Mouse (Mus musculus) kidney, embryonic 15.5 days (tissue): ENCODE measurements at regions not wholly inside any gene's neighbourhood (a gene's known extent, or its start where the extent isn't known, plus 50 kb on each side); places are given as distances from the start of the nearest gene placed in this dataset.

ENCODE experiments used
- ATAC-seq: fragments of 200-750 bp; cut with Nextera tagmentation; replicated peaks from 2 replicates; pipeline ENCODE4 v1.8.0; 2017; ENCODE audit warnings: moderate TSS enrichment; ENCODE audit not compliant: low FRiP score
- H3K27ac ChIP-seq: fragments of 300-500 bp; sonication (generic); 2 replicates; pipeline ENCODE4 v1.5.1; 2015; ENCODE audit warnings: mild to moderate bottlenecking, inconsistent platforms
- H3K27me3 ChIP-seq: fragments of 300-500 bp; sonication (generic); 2 replicates; pipeline ENCODE4 v1.6.1; 2015; ENCODE audit warnings: inconsistent platforms
- H3K36me3 ChIP-seq: fragments of 300-500 bp; sonication (generic); 2 replicates; pipeline ENCODE4 v1.6.1; 2015; ENCODE audit warnings: inconsistent platforms
- H3K4me1 ChIP-seq: fragments of 300-500 bp; sonication (generic); 2 replicates; pipeline ENCODE4 v1.6.1; 2015; ENCODE audit warnings: inconsistent platforms
- H3K4me2 ChIP-seq: fragments of 300-500 bp; sonication (generic); 2 replicates; pipeline ENCODE4 v1.6.1; 2015; ENCODE audit warnings: moderate library complexity, mild to moderate bottlenecking, inconsistent platforms
- H3K4me3 ChIP-seq: fragments of 300-500 bp; sonication (generic); replicated peaks from 2 replicates; pipeline ENCODE4 v1.5.1; 2015; ENCODE audit warnings: mild to moderate bottlenecking, inconsistent platforms
- H3K9ac ChIP-seq: fragments of 300-500 bp; sonication (generic); 2 replicates; pipeline ENCODE4 v1.6.1; 2015; ENCODE audit warnings: mild to moderate bottlenecking, inconsistent platforms
- H3K9me3 ChIP-seq: fragments of 300-500 bp; sonication (generic); replicated peaks from 2 replicates; pipeline ENCODE4 v1.6.1; 2016; ENCODE audit warnings: inconsistent platforms
- WGBS: fragments of 180-500 bp; shearing (Covaris S2); methylation state at CpG from one replicate; pipeline ENCODE4 v1.1.7; 2015; ENCODE audit warnings: mixed read lengths; 5-methylcytosine and 5-hydroxymethylcytosine counted together

DNA sequence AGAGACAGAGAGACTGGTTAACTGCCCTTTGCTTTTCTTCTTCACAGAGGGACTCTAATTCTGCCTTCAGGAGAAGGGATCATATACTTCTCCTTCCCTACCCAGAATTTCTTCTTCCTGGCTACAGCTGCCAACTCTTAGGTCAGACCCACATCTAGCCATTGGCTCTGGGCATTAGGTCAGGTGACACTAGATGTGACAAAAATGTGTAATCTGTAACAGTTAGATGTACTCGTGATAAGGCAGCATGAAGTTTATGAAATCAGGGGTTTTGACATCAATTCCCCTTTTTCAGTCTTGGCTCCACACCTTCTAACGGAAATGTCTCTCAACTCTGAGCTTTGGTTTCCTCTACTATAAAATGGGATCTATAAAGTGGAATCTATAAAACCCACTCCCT lies 428.4 kb downstream of the Bmper start:
- Histone ChIP-seq H3K9ac (no peak overlapping the region), H3K4me3 (no peak overlapping the region), H3K4me2 (no peak overlapping the region), H3K36me3 (no peaks in the 10 kb centered on the region), H3K4me1 (no peaks in the 10 kb centered on the region), H3K27ac (no peak overlapping the region), H3K27me3 (no peaks in the 10 kb centered on the region), H3K9me3 (no peaks in the 10 kb centered on the region)
- WGBS = 89% methylated on average over 2 of the region's 2 CpGs
- ATAC-seq = no peak

GRCm38 (mm10) chr9:23653086-23653485 lies 430.2 kb downstream of the Bmper start:
- Histone ChIP-seq H3K4me2 (no peak overlapping the region), H3K4me3 (no peak overlapping the region), H3K36me3 (no peaks in the 10 kb centered on the region), H3K4me1 (no peaks in the 10 kb centered on the region), H3K9me3 (no peaks in the 10 kb centered on the region), H3K9ac (no peak overlapping the region), H3K27ac (no peak overlapping the region), H3K27me3 (no peaks in the 10 kb centered on the region)
- no peak for ATAC-seq
- 63% methylated on average over 2 of the region's 2 CpGs for WGBS

- no peak overlapping the region for H3K4me3 ChIP-seq
- H3K4me1 ChIP-seq = no peaks in the 10 kb centered on the region
- no peaks in the 10 kb centered on the region for H3K9me3 ChIP-seq
- WGBS = 76% methylated on average over 1 of the region's 1 CpGs
- H3K9ac ChIP-seq = no peak overlapping the region
- no peaks in the 10 kb centered on the region for H3K27me3 ChIP-seq
- no peak for ATAC-seq
- no peak overlapping the region for H3K27ac ChIP-seq
- H3K36me3 ChIP-seq = no peaks in the 10 kb centered on the region
- no peak overlapping the region for H3K4me2 ChIP-seq
These were observed 431.9 kb downstream of the Bmper start for GRCm38 (mm10) chr9:23654777-23655176.

GRCm38 (mm10) chr9:23665960-23666359 lies 431.8 kb upstream of the Npsr1 start:
- H3K4me2 ChIP-seq = no peak overlapping the region
- no peaks in the 10 kb centered on the region for H3K9me3 ChIP-seq
- no peaks in the 10 kb centered on the region for H3K36me3 ChIP-seq
- ATAC-seq = no peak
- H3K27ac ChIP-seq = no peak overlapping the region
- no peaks in the 10 kb centered on the region for H3K27me3 ChIP-seq
- no peak overlapping the region for H3K9ac ChIP-seq
- no peak overlapping the region for H3K4me3 ChIP-seq
- peaks cover 4% of the 10 kb centered on the region; the same call in 1 of the 2 replicates for H3K4me1 ChIP-seq

DNA sequence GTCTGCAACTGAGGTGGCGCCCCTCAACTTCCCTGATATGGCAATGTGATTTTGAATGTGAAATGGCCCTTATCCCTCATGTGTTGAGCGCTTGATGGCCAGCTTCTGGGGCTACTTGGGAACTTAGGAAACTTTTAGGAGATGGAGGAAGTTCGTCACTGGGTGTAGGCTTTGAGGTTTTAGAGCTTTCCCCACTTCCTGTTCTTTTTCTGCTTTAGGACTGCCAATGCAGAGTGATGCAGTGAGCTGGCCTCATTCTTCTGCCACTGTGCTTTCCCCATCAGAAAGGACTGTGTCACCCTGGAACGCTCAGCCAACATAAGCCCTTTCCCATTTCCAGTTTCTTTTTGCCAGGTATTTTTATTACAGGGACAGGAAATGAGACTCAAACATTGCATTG lies 428.6 kb upstream of the Npsr1 start:
- H3K27ac ChIP-seq = no peak overlapping the region
- H3K4me1 ChIP-seq = peaks cover 4% of the 10 kb centered on the region; the same call in 1 of the 2 replicates
- ATAC-seq = no peak
- no peak overlapping the region for H3K4me2 ChIP-seq
- no peaks in the 10 kb centered on the region for H3K9me3 ChIP-seq
- H3K36me3 ChIP-seq = no peaks in the 10 kb centered on the region
- 79% methylated on average over 4 of the region's 4 CpGs for WGBS
- H3K27me3 ChIP-seq = no peaks in the 10 kb centered on the region
- no peak overlapping the region for H3K4me3 ChIP-seq
- no peak overlapping the region for H3K9ac ChIP-seq

- Histone ChIP-seq H3K4me1 (peaks cover 4% of the 10 kb centered on the region; the same call in 1 of the 2 replicates), H3K9me3 (no peaks in the 10 kb centered on the region), H3K9ac (no peak overlapping the region), H3K4me3 (no peak overlapping the region), H3K27me3 (no peaks in the 10 kb centered on the region), H3K4me2 (peak overlapping the region; percentile 25; the same call in 1 of the 2 replicates), H3K27ac (no peak overlapping the region), H3K36me3 (no peaks in the 10 kb centered on the region)
- 0 out of 2 replicates have a peak, but pooled peaks have one; percentile 9 for ATAC-seq
- WGBS = 14% methylated on average over 5 of the region's 5 CpGs
These were observed 427.2 kb upstream of the Npsr1 start for GRCm38 (mm10) chr9:23670642-23671041.

DNA sequence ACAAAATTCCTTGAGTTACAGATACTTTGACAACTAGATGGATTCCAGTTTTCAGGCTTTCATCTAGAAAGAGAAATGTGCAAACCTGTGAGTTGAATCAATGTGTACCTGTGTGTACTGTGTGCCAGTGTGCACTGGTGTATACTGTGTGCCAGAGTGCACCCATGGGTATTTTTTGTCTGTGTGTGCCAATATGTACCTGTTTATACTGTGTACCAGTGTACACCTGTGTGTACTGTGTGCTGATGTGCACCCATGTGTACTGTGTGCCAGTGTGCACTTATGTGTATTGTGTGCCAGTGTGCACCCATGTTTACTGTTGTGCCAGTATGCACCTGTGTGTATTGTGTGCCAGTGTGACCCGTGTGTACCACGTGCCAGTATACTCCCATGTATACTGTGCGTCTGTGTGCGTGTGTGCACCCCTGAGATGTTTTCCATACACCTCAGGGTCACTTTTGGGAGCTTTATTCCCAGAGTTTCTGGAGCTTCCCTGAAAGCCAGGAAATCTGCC lies 424.4 kb upstream of the Npsr1 start:
- no peaks in the 10 kb centered on the region for H3K27me3 ChIP-seq
- no peaks in the 10 kb centered on the region for H3K36me3 ChIP-seq
- H3K4me3 ChIP-seq = no peak overlapping the region
- peaks cover 4% of the 10 kb centered on the region; the same call in 1 of the 2 replicates for H3K4me1 ChIP-seq
- WGBS = 88% methylated on average over 4 of the region's 4 CpGs
- no peak overlapping the region for H3K9ac ChIP-seq
- H3K27ac ChIP-seq = no peak overlapping the region
- H3K4me2 ChIP-seq = no peak overlapping the region
- no peak for ATAC-seq
- H3K9me3 ChIP-seq = no peaks in the 10 kb centered on the region

DNA sequence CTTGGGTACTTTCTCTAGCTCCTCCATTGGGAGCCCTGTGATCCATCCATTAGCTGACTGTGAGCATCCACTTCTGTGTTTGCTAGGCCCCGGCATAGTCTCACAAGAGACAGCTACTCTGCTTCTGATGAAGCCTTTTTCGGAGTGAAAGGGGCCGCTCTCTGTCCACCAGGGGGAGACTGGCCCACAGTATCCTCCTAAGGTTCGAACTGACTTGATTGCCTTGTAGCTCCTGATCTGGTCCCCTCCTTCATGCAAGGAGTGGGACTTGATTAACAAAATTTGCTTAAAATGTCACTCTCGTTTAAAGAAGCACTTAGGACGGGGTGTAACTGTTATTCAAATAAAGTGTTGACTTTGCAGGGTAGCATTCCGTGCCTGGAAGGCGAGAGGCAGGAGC lies 423.0 kb upstream of the Npsr1 start:
- H3K4me3 ChIP-seq = no peak overlapping the region
- H3K27ac ChIP-seq = no peak overlapping the region
- no peaks in the 10 kb centered on the region for H3K27me3 ChIP-seq
- H3K4me2 ChIP-seq = no peak overlapping the region
- 41% methylated on average over 8 of the region's 8 CpGs for WGBS
- peaks cover 4% of the 10 kb centered on the region; the same call in 1 of the 2 replicates for H3K4me1 ChIP-seq
- no peak overlapping the region for H3K9ac ChIP-seq
- no peaks in the 10 kb centered on the region for H3K9me3 ChIP-seq
- H3K36me3 ChIP-seq = no peaks in the 10 kb centered on the region
- ATAC-seq = 0 out of 2 replicates have a peak, but pooled peaks have one; percentile 29

DNA sequence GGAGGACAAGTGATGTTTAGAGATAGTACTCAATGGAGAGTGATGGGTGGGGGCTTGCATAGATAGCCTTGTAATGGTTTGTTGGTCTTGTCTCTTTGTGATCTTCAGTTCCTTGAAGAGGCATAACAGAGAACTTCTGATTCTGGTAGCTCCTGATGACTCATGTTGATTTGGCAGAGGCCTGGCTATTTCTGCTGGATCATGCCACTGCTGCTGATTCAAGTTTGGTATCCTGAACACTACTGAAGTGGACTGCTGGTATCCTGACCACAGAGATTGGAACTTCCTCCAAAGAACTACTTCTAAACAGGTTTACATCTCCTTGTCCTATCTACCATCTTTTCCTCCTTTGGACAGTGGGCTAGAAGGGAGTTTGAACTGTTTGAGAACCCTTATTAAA lies 408.3 kb upstream of the Npsr1 start:
- Histone ChIP-seq H3K4me2 (no peak overlapping the region), H3K36me3 (no peaks in the 10 kb centered on the region), H3K27me3 (no peaks in the 10 kb centered on the region), H3K27ac (no peak overlapping the region), H3K9ac (no peak overlapping the region), H3K4me3 (no peak overlapping the region), H3K9me3 (no peaks in the 10 kb centered on the region), H3K4me1 (no peaks in the 10 kb centered on the region)
- no peak for ATAC-seq

GRCm38 (mm10) chr9:23692768-23693441 lies 404.9 kb upstream of the Npsr1 start:
- Histone ChIP-seq H3K4me2 (no peak overlapping the region), H3K9me3 (no peaks in the 10 kb centered on the region), H3K9ac (no peak overlapping the region), H3K4me1 (no peaks in the 10 kb centered on the region), H3K4me3 (no peak overlapping the region), H3K27ac (no peak overlapping the region), H3K36me3 (no peaks in the 10 kb centered on the region), H3K27me3 (no peaks in the 10 kb centered on the region)
- ATAC-seq = no peak
- 71% methylated on average over 8 of the region's 8 CpGs for WGBS

DNA sequence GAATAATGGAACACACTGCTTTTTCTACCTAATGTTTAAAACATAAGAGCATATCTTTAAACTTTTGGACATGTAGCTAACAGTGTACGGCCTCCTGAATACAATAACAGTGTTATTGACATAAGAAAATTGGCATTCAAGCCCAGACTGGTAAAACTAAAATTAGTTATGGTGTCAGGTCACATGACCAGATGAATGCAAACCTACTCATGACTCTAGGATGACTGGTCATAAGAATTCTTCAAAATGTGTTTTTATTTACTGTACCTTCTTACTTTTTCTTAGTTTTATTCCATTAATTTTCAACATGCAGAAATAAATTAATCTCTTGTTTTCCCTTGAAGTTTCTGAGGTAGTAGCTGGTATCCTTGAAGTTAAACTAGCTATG lies 404.4 kb upstream of the Npsr1 start:
- no peak overlapping the region for H3K9ac ChIP-seq
- H3K27me3 ChIP-seq = no peaks in the 10 kb centered on the region
- no peaks in the 10 kb centered on the region for H3K9me3 ChIP-seq
- H3K27ac ChIP-seq = no peak overlapping the region
- 72% methylated on average over 1 of the region's 1 CpGs for WGBS
- no peaks in the 10 kb centered on the region for H3K36me3 ChIP-seq
- H3K4me1 ChIP-seq = no peaks in the 10 kb centered on the region
- no peak for ATAC-seq
- H3K4me3 ChIP-seq = no peak overlapping the region
- no peak overlapping the region for H3K4me2 ChIP-seq

- H3K4me1 ChIP-seq = no peaks in the 10 kb centered on the region
- H3K4me2 ChIP-seq = no peak overlapping the region
- no peaks in the 10 kb centered on the region for H3K9me3 ChIP-seq
- H3K36me3 ChIP-seq = no peaks in the 10 kb centered on the region
- 45% methylated on average over 2 of the region's 2 CpGs for WGBS
- no peaks in the 10 kb centered on the region for H3K27me3 ChIP-seq
- H3K27ac ChIP-seq = no peak overlapping the region
- no peak overlapping the region for H3K9ac ChIP-seq
- H3K4me3 ChIP-seq = no peak overlapping the region
- no peak for ATAC-seq
These were observed 403.3 kb upstream of the Npsr1 start for GRCm38 (mm10) chr9:23694481-23694880.

DNA sequence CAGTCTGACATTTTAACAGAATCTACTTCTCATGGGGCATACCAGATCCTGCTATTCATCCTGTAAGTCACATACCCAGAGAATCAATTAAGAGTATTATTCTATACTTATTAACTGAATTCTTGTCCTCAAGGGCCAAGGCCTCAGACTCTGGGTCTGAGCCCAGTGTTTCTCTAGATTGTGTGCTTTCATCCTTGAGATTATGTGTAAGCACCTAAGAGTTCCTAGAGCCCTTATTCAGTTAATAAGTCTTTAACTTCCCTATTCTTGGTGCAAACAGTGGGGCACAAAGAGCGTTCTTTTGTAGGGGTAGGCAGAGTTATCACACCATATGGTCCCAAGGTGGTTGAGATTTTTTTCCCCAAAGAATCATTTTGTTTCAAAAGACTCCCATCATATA lies 397.2 kb upstream of the Npsr1 start:
- no peak overlapping the region for H3K4me2 ChIP-seq
- H3K27me3 ChIP-seq = no peaks in the 10 kb centered on the region
- H3K9me3 ChIP-seq = no peaks in the 10 kb centered on the region
- no peaks in the 10 kb centered on the region for H3K36me3 ChIP-seq
- WGBS = 70% methylated on average over 1 of the region's 1 CpGs
- no peaks in the 10 kb centered on the region for H3K4me1 ChIP-seq
- H3K27ac ChIP-seq = no peak overlapping the region
- no peak overlapping the region for H3K4me3 ChIP-seq
- no peak overlapping the region for H3K9ac ChIP-seq
- no peak for ATAC-seq
